Comparison of ENCODE assay signal across 8 mouse cellular contexts in the genomic region with DNA sequence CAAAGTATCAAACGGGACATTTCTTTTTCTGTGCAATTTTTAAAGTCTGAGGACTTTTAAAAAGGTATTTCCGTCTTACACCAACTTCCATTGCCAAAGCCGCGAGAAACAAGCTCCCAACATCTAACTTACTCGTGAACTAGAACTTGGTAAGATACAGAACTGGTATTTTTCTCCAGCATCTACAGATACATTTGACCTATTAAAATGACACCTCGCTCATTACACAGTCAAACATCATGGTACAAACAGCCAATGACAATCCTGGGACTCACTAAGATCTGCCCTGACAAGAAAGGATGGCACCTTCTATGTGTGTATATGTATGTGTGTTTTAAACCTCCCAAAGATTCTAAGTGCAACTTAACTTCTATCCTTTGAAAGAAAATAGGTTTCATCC. TPM values are rescaled to one million over a fixed set of nuclear protein-coding genes. Genes with fewer than 3 reads are reported as not detected.
DNase-seq lines count a peak whose midpoint lies in the region; ATAC-seq lines count a peak whose summit lies in the region.

No protein-coding gene starts in this region.

- H3K4me1 ChIP-seq in neural tube, embryonic 11.5 days (ENCODE audit: control insufficient read depth, insufficient read depth, low read length): peaks cover 7% of the 10 kb centered on the region; the same call in 1 of the 2 replicates
- peaks cover 32% of the 10 kb centered on the region for H3K4me1 ChIP-seq in hindbrain, embryonic 13.5 days (replicated peaks)
- H3K4me1 ChIP-seq in midbrain, embryonic 12.5 days: peaks cover 29% of the 10 kb centered on the region

- peak overlapping the region; percentile 95 for H3K4me3 ChIP-seq in neural tube, embryonic 11.5 days (ENCODE audit: low read depth, low read length)
- H3K4me3 ChIP-seq in hindbrain, embryonic 13.5 days: peak overlapping the region; percentile 94
- H3K4me3 ChIP-seq in midbrain, embryonic 12.5 days: peak overlapping the region; percentile 79

- no peaks in the 10 kb centered on the region for H3K9me3 ChIP-seq in neural tube, embryonic 11.5 days (ENCODE audit: control insufficient read depth, low read length)
- no peaks in the 10 kb centered on the region for H3K9me3 ChIP-seq in hindbrain, embryonic 13.5 days
- H3K9me3 ChIP-seq in midbrain, embryonic 12.5 days: no peaks in the 10 kb centered on the region

- ATAC-seq in neural tube, embryonic 11.5 days (ENCODE audit: insufficient read depth, low FRiP score, low TSS enrichment): no peak
- no peak for ATAC-seq in hindbrain, embryonic 13.5 days (ENCODE audit: low FRiP score)
- no peak for ATAC-seq in midbrain, embryonic 12.5 days (ENCODE audit: low FRiP score, low read depth)
- ATAC-seq in frontal cortex, adult (ENCODE audit: low TSS enrichment): no peak

- no peak for DNase-seq in neural tube, embryonic 11.5 days (ENCODE audit: low spot score)
- DNase-seq in neural tube, embryonic 10.5 days (ENCODE audit: extremely low spot score, low spot score): no peak
- DNase-seq in embryo, embryonic 11 days: peak; percentile 36
- DNase-seq in thymus, postnatal 4 days: no peak
- no peak for DNase-seq in urinary bladder, postnatal 4 days (ENCODE audit: low spot score in 2 of 2)

- peak overlapping the region; percentile 48 for H3K9ac ChIP-seq in neural tube, embryonic 11.5 days (ENCODE audit: low read length)
- peak overlapping the region; percentile 98 for H3K9ac ChIP-seq in hindbrain, embryonic 13.5 days
- peak overlapping the region; percentile 65 for H3K9ac ChIP-seq in midbrain, embryonic 12.5 days (replicated peaks)

- H3K36me3 ChIP-seq in neural tube, embryonic 11.5 days (ENCODE audit: control insufficient read depth, insufficient read depth, low read length): no peaks in the 10 kb centered on the region
- no peaks in the 10 kb centered on the region for H3K36me3 ChIP-seq in hindbrain, embryonic 13.5 days
- no peaks in the 10 kb centered on the region for H3K36me3 ChIP-seq in midbrain, embryonic 12.5 days

- no peak overlapping the region for H3K27ac ChIP-seq in neural tube, embryonic 11.5 days (ENCODE audit: low read depth, low read length)
- peak overlapping the region; percentile 24; the same call in 1 of the 2 replicates for H3K27ac ChIP-seq in hindbrain, embryonic 13.5 days
- peak overlapping the region; percentile 30; the same call in 1 of the 2 replicates for H3K27ac ChIP-seq in midbrain, embryonic 12.5 days (replicated peaks)

- H3K27me3 ChIP-seq in neural tube, embryonic 11.5 days (ENCODE audit: control insufficient read depth, insufficient read depth, low read length): no peaks in the 10 kb centered on the region
- no peaks in the 10 kb centered on the region for H3K27me3 ChIP-seq in hindbrain, embryonic 13.5 days
- no peaks in the 10 kb centered on the region for H3K27me3 ChIP-seq in midbrain, embryonic 12.5 days

- peak overlapping the region; percentile 73 for H3K4me2 ChIP-seq in neural tube, embryonic 11.5 days (ENCODE audit: low read depth)
- peak overlapping the region; percentile 84 for H3K4me2 ChIP-seq in hindbrain, embryonic 13.5 days
- H3K4me2 ChIP-seq in midbrain, embryonic 12.5 days (replicated peaks): peak overlapping the region; percentile 78

- WGBS in neural tube, embryonic 11.5 days: 4% methylated on average over 6 of the region's 6 CpGs
- under 1% methylated on average over 6 of the region's 6 CpGs for WGBS in hindbrain, embryonic 13.5 days
- WGBS in midbrain, embryonic 12.5 days: under 1% methylated on average over 6 of the region's 6 CpGs

RNA-seq across cellular contexts. Expression of a gene that starts 1.5 kb away (rescaled TPM):
- 24.1 and 24.3 TPM in 2 replicates for polyA plus RNA-seq in neural tube, embryonic 11.5 days (2014; fragmentation: Nextera tagmentation; extraction: Ambion mirVana)
- 17.4 and 17.9 TPM in 2 replicates for polyA plus RNA-seq in hindbrain, embryonic 13.5 days (2015; fragmentation: Nextera tagmentation; extraction: Ambion mirVana)
- polyA plus RNA-seq in midbrain, embryonic 12.5 days (2016; fragmentation: Nextera tagmentation; extraction: Ambion mirVana): 23.8 and 24.7 TPM in 2 replicates

Comparison
In these comparisons a context has a peak if more than half of its experiments do, and no peak if none do; other contexts are left out.
1. H3K9ac ChIP-seq: peak in every context shown above with its lines; median percentile 98 in hindbrain, embryonic 13.5 days; 65 in midbrain, embryonic 12.5 days; 48 in neural tube, embryonic 11.5 days.